Mouse (Mus musculus) kidney, postnatal 36 days (tissue): Measurements from ENCODE around the gene Aarsd1.
A peak's percentile ranks its signal among the peaks of the same experiment; 100 is the strongest.
"Not testable (repeated sequence)": the region's sequence is repeated elsewhere in the genome, so short reads cannot be mapped to it uniquely, and the experiment has no call there.

ENCODE experiments used
- DNase-seq, 2 experiments: peaks; one replicate each; pipeline ENCODE4 v3.0.0; 2021 to 2022; ENCODE audit warnings: mixed read lengths in 2 of 2

The Aarsd1 gene

GRCm38 (mm10) chr11:101446860-101447259, 29.4 kb upstream of the Aarsd1 start:
- not testable (repeated sequence) for DNase-seq

- DNase-seq: no peak
These were observed 28.9 kb upstream of the Aarsd1 start for GRCm38 (mm10) chr11:101446319-101446718.

GRCm38 (mm10) chr11:101442760-101443159, 25.3 kb upstream of the Aarsd1 start:
- DNase-seq: no peak

GRCm38 (mm10) chr11:101442127-101442693, 24.8 kb upstream of the Aarsd1 start, which contains the start of gene Rpl27:
Rpl27 (plus strand) TSS chr11:101442298.
- peak; percentile 96 to 99 for DNase-seq

GRCm38 (mm10) chr11:101441450-101442126, 24.2 kb upstream of the Aarsd1 start:
- not testable (repeated sequence) for DNase-seq

GRCm38 (mm10) chr11:101438006-101438405, 20.6 kb upstream of the Aarsd1 start:
- not testable (repeated sequence) for DNase-seq

GRCm38 (mm10) chr11:101436916-101437315, 19.5 kb upstream of the Aarsd1 start:
- DNase-seq: no peak

- DNase-seq: no peak
These were observed 18.4 kb upstream of the Aarsd1 start for GRCm38 (mm10) chr11:101435831-101436230.

GRCm38 (mm10) chr11:101433396-101433795, 16.0 kb upstream of the Aarsd1 start:
- no peak for DNase-seq

GRCm38 (mm10) chr11:101431327-101431726, 13.9 kb upstream of the Aarsd1 start:
- no peak for DNase-seq

- no peak for DNase-seq
These were observed 8.8 kb upstream of the Aarsd1 start for GRCm38 (mm10) chr11:101426165-101426564.

GRCm38 (mm10) chr11:101424925-101425813, 7.8 kb upstream of the Aarsd1 start, which contains the start of the genes Rundc1 and Ptges3l:
Rundc1 (plus strand) TSS chr11:101425085.
Ptges3l (minus strand) TSS chr11:101425333.
- peak; percentile 99 to 100 for DNase-seq

- DNase-seq: peak in 1 of 2 experiments; percentile 20
These were observed 6.9 kb upstream of the Aarsd1 start, which contains the start of gene Gm27029 for GRCm38 (mm10) chr11:101424105-101424851. Gm27029 (minus strand) TSS chr11:101424796.

- no peak for DNase-seq
These were observed 2.7 kb upstream of the Aarsd1 start for GRCm38 (mm10) chr11:101420148-101420547.

- DNase-seq: peak in 1 of 2 experiments; percentile 24
These were observed 2.2 kb upstream of the Aarsd1 start for GRCm38 (mm10) chr11:101419610-101420009.

- DNase-seq: no peak
These were observed 1.6 kb upstream of the Aarsd1 start for GRCm38 (mm10) chr11:101418991-101419390.

- DNase-seq: peak in 1 of 2 experiments; percentile 33
These were observed 848 bp downstream of the Aarsd1 start for GRCm38 (mm10) chr11:101416433-101417100.

GRCm38 (mm10) chr11:101415306-101415705, 2.1 kb downstream of the Aarsd1 start:
- DNase-seq: no peak

- peak; percentile 89 to 90 for DNase-seq
These were observed 22.3 kb downstream of the Aarsd1 start for GRCm38 (mm10) chr11:101395110-101395509.

GRCm38 (mm10) chr11:101381817-101382216, 35.6 kb downstream of the Aarsd1 start:
- DNase-seq: no peak

- DNase-seq: peak; percentile 62 to 76
These were observed 38.5 kb downstream of the Aarsd1 start for GRCm38 (mm10) chr11:101378926-101379325.

GRCm38 (mm10) chr11:101378196-101378595, 39.2 kb downstream of the Aarsd1 start:
- peak; percentile 17 to 63 for DNase-seq
